Mouse (Mus musculus) 416B (cell line): ENCODE measurements at regions not wholly inside any gene's neighbourhood (a gene's known extent, or its start where the extent isn't known, plus 50 kb on each side); places are given as distances from the start of the nearest gene placed in this dataset.
A peak's percentile ranks its signal among the peaks of the same experiment; 100 is the strongest.

Source experiments
- DNase-seq: peaks from one replicate; pipeline ENCODE4 v3.0.0; 2011; ENCODE audit warnings: low read depth

DNA sequence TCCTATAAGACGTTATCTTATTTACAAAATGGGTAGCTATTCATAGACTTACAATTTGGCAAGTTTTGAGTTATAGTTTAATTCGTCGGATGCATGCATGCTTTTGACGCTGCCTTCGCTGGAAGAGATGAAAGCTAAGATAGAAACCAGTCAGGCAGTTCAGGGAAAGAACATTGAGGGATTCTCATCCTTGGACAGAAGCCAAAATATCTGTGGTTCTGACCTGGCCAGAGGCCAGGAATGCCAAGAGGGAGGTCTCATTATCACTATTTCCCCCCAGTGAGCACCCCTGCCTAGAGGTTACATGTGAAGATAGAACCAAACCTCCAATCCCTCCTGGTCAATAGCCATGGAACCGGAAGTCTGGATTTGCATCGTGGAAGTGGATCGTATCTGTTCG lies 167.1 kb upstream of the Ankrd55 start:
- DNase-seq: no peak

DNA sequence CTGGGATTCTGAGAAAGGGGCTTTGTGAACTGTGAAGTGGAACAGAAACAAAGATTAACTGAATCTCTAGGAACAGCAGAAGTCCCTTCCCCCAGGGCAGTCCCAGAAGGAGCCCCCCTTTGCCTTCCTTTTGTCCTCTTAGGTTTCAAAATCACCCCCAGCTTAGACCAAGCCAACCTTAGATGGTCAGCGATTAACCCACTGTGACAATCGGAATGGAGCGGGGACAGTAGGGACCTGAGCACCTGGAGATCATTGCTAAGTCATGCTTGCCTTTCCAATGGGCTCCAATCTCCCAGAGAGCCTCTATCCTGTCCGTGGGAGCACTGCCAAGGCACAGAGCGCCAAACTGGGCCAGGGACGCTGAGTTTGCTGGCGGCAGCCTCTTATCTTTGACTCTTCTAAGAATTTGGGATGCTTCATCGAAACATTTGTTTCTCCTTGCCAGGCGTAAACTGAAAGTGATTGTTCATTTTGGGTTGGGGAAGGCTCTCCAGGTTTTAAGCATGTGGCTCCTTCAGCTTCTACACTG lies 165.3 kb upstream of the Ankrd55 start:
- no peak for DNase-seq

DNA sequence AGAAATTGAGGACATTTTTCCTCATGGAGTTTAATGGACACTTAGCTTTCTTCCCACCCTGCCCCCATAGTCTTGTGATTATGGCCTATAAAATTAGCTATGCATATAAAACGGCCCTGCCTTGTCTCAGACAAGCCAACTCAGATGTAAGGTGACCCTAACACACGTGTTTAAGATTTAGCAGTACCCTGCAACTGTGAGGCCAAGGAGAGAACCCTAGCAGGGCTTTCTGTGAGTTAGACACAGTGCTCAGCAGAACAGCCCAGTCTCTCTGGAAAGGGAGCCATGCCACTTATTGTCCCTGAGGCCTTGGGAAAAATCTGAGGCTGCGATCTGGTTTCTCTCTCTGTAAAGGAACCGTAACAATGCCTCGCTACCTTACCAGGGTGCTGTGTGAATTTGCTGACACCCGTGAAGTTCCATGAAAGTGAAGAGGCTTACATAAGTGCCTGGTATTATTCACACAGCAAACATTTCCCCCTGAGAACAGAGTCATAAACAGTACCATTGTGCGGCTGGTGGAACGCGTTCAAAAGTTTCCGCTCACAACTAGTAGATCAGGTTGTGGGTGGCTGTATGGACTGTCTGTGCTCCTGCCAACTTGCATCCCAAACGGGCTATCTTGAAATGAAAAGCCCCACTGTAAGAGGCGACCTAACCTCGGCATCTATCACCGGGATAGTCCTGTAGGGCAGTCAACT lies 162.3 kb upstream of the Ankrd55 start:
- DNase-seq: no peak

DNA sequence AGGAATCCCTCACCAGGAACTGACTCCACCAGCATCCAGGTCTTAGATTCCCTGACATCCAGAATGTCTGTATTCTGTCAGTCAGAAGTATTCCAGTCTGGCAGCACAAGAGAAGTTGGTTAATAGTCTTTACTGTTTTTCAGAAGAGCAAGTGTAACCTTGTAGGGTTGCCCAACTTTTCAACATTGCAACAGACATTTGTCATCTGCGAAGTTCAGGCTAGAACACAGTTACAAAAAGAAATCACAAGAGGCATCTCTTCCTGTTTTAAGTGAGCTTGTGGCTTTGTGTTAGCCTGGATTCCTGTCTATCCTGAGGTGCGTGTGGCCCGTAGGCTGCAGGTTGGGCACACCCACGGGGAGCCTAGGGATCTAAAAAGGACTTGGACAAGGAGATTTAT lies 158.0 kb upstream of the Ankrd55 start:
- DNase-seq: peak; percentile 59

DNA sequence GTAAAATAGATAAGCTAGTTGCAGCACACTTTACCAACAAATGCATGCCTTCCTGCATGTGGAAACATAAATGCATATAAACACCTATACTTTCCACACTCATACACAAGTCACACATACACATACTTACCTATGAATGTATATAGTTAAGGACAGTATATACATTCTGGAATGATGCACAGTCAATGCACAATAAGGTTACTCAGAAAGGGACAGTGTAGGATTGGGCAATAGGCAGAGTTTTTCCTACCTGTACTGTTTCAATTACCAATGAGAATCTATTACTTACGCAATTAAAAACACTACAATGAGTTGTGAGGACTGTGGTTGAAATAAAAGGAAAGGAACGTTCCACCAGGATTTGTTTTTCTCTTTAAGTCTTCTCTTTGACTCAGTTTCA lies 157.5 kb upstream of the Ankrd55 start:
- no peak for DNase-seq

DNA sequence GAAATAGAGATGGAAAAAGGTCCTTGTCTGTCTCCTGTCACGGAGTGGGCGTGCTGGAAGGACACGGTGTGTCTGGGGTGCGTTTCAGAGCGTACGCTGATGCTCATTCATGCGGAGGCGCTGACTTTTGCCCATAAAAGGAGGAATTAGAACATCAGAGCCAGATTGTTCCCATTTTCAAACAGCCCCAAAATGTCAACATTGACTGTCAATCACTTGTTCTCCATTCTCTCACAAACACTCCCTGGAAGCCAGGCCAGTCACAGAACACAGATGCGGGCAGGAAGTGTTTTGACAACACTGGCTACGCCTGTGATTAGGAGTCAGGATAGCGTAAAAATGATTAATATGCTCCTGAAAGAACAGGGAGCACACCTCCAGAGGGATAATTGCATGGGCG lies 157.1 kb upstream of the Ankrd55 start:
- no peak for DNase-seq

DNA sequence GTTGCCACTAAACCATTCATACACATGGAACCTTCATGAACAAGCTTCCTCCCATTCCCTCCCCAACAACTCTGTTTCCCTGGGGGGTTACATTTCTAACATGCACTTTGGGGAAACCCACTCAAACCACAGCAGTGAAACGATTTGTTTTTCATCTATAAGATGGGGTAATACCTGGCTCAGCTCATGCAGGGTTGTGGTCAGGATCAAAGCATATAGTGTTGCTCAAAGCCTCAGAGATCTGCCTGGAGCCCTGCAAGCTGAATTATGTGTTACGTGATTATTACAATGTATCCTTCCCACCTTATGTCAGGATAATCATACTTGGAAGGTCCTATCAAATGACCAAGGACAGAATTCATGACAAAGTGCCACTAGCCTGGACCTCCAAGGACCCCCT lies 154.5 kb upstream of the Ankrd55 start:
- no peak for DNase-seq

DNA sequence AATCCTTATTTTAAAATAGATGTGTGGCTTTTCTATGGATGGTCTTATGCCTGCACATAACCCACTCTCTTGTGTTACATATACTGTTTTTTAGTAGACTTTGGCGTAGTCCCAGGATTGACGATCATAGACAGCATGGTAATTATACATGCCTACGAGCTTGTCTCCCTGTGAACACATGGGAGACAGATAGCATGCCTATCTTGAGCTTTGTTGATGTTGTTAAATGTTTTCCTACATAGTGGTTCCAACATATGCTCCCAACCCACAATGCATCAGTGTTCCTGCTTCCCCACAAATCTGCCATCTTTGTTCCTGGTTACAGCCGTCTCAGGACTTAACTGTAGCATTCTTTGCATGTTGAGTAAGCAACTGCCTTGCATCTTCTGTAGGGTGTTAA lies 153.6 kb upstream of the Ankrd55 start:
- no peak for DNase-seq

DNA sequence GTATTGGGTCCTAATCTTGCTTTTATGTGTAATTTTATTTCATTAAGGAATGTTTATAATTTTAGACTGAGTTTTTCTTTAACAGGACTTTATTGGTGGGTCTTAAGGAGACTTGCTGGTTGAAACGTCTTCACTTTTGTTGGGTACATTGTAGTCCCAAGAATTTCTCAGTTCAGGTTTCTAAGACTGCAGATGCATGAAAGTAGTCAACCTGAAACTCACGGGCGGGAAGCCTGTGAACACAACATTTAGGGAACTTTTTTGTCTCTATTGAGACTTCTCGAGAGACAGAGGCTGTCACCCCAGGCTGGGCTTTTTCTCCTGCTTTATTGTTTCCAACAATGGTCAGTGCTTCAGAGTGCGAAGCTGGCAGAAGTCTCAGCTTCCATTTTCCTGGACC lies 152.5 kb upstream of the Ankrd55 start:
- DNase-seq: no peak

DNA sequence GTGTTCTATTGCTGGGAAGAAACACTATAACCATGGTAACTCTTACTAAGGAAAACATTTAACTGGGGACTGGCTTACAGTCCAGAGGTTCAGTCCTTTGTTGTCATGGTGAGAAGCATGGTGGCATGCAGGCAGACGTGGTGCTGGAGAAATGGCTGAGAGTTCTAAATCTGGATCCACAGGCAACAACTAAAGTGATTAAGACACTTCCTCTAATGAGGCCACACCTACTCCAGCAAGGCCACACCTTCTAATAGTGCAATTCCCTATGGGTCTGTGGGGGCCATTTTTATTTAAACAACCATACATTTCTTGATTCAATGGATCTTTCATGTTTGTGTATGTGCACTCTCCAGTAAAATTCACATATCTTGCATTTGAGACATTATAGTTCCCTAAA lies 151.4 kb upstream of the Ankrd55 start:
- no peak for DNase-seq

DNA sequence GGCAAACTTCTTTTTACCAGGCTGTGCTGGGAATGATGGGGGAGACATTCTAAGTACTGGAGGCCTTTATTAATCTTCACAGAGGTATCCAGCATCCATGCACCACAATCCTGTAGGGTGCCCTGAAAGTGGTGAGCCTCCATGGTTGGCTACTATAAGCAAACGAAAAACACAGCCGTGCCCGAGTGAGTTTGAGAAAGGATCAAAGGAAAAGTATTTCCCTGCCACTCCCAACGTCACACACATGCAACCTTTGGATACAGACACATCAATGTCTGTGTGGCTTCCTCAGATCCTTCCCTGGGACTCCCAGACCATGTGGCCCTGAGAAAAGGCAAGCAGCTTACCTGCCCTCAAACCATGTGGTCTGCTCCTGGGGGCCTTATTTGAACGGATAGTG lies 147.4 kb upstream of the Ankrd55 start:
- no peak for DNase-seq

DNA sequence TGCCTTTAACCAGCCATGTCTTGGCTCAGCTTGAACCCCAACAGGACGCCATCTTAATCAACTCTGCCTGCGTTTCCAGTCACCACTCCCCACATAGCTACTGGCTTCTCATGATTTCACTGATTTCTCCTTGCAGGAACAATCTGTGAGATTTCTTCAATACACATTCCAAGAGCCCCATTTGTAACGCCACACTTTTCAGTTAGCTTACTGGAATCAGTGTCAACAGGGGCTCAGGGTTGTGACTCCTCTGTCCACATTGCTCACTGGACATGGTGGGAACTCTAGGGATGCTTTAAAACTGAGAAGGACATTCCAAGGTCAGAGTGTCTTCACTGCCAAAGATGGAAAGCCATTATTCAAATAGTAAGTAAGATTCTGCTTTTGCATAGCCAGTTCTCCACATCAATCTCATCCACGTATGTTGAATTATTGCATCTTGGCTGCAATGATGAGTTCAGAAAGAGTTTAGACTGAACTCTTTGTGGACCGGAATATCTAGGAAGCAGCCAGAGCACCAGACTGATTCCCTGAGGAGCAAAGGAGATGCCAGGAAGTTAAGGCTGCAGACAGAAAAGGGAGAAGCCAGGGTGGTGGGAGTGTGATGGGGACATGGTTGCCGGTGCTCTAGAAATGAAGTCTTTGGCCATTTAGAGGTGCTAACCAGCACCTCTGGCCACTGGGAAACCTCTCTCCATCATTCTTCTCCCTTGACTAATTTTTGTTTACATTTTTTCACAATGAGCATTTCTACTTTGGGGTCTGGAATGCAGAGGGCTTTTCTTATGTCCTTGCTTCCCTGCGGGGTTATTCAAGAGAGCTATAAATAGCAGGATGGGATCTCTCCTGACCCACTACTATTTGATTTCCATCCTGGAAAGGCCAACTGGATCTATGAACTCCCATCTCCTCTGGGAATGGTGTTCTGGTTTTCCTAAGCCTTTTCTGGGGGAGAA lies 143.6 kb upstream of the Ankrd55 start:
- no peak for DNase-seq

DNA sequence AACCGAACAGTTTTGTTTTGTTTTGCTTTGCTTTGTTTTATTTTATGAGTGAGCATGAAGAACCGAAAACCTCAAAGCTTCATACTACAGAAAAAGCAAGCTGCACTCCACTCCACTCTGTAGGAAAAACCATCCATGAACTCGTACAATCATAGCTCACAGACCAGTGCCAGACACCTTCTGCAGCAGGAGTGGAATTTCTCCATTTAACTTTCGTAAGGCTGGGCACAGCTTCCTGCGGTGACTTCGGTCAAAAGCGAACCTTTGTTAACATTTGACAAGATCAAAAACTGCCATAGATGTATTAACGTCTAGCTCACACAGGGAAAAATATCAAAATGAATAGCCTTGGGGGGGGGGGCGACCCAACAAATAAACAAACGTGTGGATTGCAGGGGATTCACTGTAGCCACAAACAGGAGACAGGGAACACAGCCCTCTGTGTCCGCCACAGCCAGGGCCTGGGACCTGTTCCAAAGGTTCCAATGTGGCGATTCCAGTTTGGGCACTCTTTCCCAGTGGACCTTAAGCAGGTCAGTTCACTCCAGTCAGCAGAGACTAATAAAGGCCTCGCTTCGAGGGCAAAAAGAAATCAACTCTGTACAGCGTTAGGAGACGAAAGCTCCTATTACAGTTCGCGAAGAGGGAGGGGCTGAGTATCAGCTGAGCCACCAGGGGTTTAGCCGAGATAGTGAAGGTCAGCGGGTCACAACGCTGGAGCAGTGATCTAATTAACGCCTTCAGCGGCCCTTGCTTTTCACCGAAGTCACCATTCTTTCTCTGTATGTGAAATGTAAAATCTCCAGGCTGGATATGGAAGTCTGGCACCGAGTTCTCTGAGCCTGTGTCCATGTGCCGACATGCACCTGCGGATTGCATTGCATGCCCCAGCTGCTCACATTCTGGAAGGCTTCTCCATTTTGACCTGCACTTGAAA lies 135.4 kb upstream of the Ankrd55 start:
- no peak for DNase-seq

DNA sequence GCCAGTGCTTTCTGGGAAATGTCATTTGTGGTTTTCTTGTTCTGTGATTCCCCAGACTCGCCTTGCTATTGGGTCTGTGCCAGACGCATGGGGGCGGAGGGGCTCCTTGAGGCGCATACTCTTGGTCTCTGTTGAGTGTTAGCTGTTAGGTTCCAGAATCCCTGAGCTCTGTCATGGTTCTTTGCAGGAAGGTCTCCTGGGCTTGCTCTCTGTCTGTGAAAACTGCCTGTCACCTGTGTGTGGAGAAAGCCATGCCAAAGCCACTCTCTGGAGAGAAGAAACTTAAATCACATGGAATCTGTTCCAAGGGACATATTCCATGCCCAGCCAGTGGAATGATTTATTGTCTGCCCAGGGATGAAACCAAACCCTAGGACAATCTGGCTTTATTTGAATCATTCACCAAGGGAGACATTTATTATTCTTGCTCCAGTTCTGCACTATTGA lies 134.5 kb upstream of the Ankrd55 start:
- DNase-seq: no peak

DNA sequence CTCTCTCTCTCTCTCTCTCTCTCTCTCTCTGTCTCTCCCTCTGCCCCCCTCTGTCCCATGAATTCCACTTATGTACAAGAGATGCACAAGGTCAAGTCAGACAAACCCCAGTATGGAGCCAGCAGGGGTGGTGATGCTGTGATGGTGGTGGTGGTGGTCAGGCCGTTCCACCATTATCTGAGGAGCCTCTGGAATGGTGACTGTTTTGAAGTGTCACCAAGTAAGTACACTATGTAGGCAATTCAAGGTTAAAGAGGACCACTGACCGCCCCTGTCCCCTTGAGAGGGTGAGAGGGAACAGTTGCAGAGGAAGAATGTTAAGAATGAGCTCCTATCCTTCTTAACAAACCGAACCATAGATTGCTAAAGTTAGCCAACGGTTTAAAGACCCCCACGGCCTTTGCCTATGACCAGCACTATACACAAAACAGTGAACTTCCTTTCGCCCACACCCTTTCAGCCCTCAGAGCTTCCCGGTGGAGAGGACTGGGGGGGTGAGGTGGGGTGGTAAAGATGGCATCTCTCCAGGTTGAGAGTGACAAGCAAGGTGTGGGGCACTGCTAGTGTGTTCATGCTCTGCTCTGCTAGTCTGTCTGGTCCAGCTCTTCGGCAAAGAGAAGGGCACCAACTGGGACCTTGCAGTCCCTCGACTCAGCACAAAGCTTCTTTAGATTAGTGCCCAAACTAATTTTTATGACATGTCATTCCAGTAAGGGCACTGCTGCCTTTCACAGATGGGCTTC lies 128.7 kb upstream of the Ankrd55 start:
- DNase-seq: no peak

DNA sequence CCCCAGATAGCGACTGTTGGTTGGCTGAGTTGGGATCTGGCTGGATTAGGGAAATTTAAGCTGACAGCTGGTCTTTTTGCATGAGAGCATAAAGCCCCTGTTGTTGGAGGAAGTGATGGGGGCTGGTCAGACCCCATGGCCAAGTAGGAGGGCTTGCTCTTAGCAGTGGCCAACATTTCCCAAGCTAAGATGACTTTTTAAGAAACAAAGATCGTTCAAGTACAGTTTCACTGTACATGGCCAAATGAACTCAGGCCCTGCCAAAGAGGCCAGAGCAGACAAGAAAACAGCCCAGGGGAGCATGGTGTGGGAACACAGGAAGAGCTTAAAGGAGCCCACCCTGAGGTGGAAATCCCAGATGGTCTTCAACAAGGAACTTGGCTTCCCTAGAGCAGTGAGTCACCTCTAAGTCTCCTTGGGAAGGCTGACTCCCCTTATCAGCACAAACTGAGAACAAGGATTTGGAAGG lies 128.0 kb upstream of the Ankrd55 start:
- DNase-seq: no peak

DNA sequence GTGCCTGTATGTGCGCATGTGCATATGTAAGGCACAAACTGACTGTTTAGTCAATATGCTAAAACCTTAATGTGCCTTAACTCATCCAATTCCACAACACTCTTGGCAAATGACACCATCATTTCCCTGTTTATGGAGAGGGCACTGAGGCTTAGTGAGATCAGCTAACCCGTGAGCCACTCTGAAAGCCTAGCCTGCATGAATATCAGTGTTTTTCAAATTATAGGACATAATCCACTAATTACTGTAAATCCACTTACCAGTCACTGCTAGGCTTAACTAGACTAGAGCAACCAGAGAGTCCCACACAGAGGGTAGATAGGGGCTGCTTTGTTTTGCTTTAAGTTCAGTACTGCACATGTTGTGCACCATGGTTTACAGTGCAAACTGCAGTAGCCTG lies 127.5 kb upstream of the Ankrd55 start:
- DNase-seq: no peak

DNA sequence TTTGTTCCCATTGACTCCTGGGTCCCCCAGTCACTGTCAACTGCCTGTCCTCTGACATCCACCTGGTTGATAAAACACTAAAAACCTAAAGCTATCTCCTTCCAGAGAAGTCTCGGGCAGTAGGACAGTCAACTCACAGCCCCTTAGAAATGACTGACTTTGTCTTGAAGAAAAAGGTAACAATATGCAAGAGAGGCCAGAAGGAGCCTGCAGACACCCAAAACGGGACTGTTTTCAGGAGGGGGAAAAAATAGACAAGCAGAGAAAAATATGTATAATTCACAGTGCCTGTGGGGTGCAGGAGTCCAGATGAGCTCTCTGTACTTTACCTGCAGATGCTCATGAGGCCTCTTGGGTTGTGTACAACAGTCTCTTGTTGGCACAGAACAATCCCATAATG lies 126.4 kb upstream of the Ankrd55 start:
- no peak for DNase-seq

DNA sequence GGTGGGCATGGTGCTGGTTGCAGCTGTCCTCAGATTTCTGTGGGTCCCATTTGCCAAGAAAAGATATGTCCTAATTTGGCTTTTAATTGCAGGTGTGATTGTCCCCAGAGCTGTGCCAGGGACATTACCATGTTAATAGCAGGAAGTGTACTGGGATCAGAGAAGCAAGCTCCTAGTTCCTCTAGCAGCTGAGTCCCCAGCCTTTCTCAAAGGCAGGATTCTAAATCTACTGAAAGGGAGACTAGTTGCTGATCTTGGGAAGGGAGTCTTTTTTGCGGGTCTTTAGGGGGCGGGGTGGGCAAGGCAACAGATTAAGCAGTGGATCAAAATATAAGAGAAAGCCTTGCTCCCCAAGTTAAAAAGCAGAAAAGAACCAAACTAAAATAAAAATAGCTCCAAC lies 122.3 kb upstream of the Ankrd55 start:
- no peak for DNase-seq

DNA sequence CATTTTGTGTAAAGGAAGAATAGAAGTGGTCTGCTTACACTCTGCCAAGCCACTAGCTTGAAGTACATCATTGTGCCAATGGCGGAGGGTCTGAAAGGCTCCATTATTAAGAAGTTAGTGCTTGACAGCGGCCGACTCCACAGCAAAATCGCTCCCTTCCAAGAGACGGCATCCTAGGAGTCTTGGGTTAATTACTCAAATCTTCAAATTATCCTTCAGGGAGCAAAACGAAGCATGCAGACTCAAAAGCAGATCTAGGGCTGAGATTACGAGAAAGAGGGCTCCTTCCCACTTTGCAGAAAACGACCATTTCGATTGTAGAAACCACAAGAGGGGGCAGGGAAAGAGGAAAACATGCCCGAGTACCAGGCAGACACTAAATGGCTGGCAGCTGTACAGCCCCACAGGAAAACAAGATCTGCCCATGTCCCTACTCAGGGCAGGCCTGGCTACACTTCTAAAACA lies 121.9 kb upstream of the Ankrd55 start:
- no peak for DNase-seq

DNA sequence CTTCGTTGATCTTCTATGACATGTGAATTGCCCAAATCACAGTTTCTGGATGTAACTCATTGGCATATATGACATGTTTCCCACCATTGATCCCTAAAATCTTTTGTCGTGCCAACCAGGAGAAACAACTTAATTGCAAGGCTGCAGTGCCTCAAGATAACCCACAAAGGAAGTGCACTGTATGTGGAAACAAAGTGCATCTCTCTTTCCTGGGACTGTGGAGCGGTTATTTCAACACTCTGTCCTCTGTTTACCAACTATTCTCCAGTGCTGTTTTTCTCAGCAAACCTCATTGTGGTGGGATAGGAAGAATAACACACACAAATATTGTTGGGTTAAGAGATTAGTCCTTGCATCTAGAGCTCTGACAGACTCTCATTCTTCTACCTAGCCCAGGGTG lies 119.8 kb upstream of the Ankrd55 start:
- DNase-seq: no peak
